Mouse (Mus musculus): ENCODE results near the gene Blvrb. TPM values are rescaled to one million over a fixed set of nuclear protein-coding genes. Genes with fewer than 3 reads are reported as not detected.

Blvrb gene
- polyA plus RNA-seq, 1 experiment from 2014 or later = 16.8 TPM

Other genes starting within 250 kb of the Blvrb start
- gene Itpkc, start 219.3 kb upstream of the Blvrb start, polyA plus RNA-seq (2015; fragmentation: Nextera tagmentation; extraction: Ambion mirVana) = 6.2 and 6.4 TPM in 2 replicates
- gene Coq8b, start 215.0 kb upstream of the Blvrb start, polyA plus RNA-seq (2015; fragmentation: Nextera tagmentation; extraction: Ambion mirVana) = 26.3 and 27.2 TPM in 2 replicates
- gene Numbl, start 189.5 kb upstream of the Blvrb start, polyA plus RNA-seq (2015; fragmentation: Nextera tagmentation; extraction: Ambion mirVana) = 42.2 and 43.3 TPM in 2 replicates
- 13.3 and 18.2 TPM in 2 replicates for gene Ltbp4, start 110.3 kb upstream of the Blvrb start, polyA plus RNA-seq (2015; fragmentation: Nextera tagmentation; extraction: Ambion mirVana)
- 88.1 and 95.5 TPM in 2 replicates for gene Shkbp1, start 92.0 kb upstream of the Blvrb start, polyA plus RNA-seq (2015; fragmentation: Nextera tagmentation; extraction: Ambion mirVana)
- gene Gm20479, start 90.6 kb upstream of the Blvrb start, polyA plus RNA-seq (2015; fragmentation: Nextera tagmentation; extraction: Ambion mirVana) = not detected in 2 replicates
- 2.3 and 2.5 TPM in 2 replicates for gene Sptbn4, start 292 bp upstream of the Blvrb start, polyA plus RNA-seq (2015; fragmentation: Nextera tagmentation; extraction: Ambion mirVana)
- 11.6 and 14.8 TPM in 2 replicates for gene Sertad3, start 25.8 kb downstream of the Blvrb start, polyA plus RNA-seq (2015; fragmentation: Nextera tagmentation; extraction: Ambion mirVana)
- gene Sertad1, start 38.9 kb downstream of the Blvrb start, polyA plus RNA-seq (2015; fragmentation: Nextera tagmentation; extraction: Ambion mirVana) = 6.5 and 7.0 TPM in 2 replicates
- 1.1 and 1.3 TPM in 2 replicates for gene Prx, start 51.3 kb downstream of the Blvrb start, polyA plus RNA-seq (2015; fragmentation: Nextera tagmentation; extraction: Ambion mirVana)
- gene Hipk4, start 75.3 kb downstream of the Blvrb start, polyA plus RNA-seq (2015; fragmentation: Nextera tagmentation; extraction: Ambion mirVana) = 0.24 and 0.67 TPM in 2 replicates
- gene Pld3, start 105.2 kb downstream of the Blvrb start, polyA plus RNA-seq (2015; fragmentation: Nextera tagmentation; extraction: Ambion mirVana) = 109 and 139 TPM in 2 replicates
- gene 2310022A10Rik, start 105.3 kb downstream of the Blvrb start, polyA plus RNA-seq (2015; fragmentation: Nextera tagmentation; extraction: Ambion mirVana) = 39.1 and 40.2 TPM in 2 replicates
- 83.7 and 99.3 TPM in 2 replicates for gene Akt2, start 143.6 kb downstream of the Blvrb start, polyA plus RNA-seq (2015; fragmentation: Nextera tagmentation; extraction: Ambion mirVana)
- 56.2 and 65.7 TPM in 2 replicates for gene Ttc9b, start 205.9 kb downstream of the Blvrb start, polyA plus RNA-seq (2015; fragmentation: Nextera tagmentation; extraction: Ambion mirVana)
- gene Map3k10, start 226.6 kb downstream of the Blvrb start, polyA plus RNA-seq (2015; fragmentation: Nextera tagmentation; extraction: Ambion mirVana) = 10.6 and 14.3 TPM in 2 replicates
- gene Zfp607b, start 241.4 kb downstream of the Blvrb start, polyA plus RNA-seq (2015; fragmentation: Nextera tagmentation; extraction: Ambion mirVana) = 13.8 and 14.5 TPM in 2 replicates